Mouse (Mus musculus): ENCODE results near the gene Rab23. TPM values are rescaled to one million over a fixed set of nuclear protein-coding genes. Genes with fewer than 3 reads are reported as not detected.

Rab23 gene
- total RNA-seq, 2 experiments from 2014 or later: 4.1 to 5.9 TPM

DNA sequence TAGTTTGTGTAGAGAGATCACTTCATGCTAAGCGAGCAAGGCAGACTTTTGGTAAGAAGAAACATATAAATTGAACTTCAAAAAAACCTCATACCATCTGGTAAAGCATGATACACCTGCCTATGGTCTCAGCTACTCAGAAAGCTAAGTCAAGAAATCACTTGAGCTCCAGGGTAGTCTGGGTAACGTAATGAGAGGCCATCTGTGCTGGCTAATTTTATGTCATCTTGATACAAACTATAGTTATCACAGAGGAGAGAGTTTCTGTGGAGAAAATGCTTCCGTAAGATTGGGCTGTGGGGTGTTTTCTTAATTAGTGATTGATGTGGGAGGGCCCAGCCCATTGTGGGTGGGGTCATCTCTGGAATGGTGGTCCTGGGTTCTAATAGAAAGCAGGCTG lies 25.8 kb upstream of the Rab23 start:
- no peak for TF ChIP-seq CTCF (IDR thresholded peaks at IDR 0.05)
- DNase-seq: no peak
- Histone ChIP-seq H3K4me3 (no peak overlapping the region), H3K27ac (no peak overlapping the region)
- intact Hi-C loops (cut with DNase I): no loop called here

DNA sequence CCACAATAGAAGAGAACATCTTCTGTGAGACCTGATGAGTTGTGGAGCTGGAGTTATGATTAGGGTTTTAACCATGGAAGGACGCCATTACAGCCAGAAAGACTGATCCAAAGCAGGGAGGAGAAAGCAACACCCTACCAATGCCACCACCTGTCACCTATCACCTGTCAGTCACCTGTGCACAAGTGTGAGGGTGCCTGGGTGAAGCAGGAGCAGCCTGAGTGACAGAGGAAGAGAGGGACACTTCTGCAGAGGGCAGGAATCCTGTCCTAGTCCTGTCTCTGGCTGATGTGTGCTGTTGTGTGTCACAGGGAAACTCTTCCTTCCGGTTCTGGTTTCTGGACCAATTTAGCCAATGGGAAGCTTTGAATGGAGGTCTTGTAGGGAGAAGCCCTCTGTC lies 23.7 kb upstream of the Rab23 start:
- H3K4me3 ChIP-seq: no peak overlapping the region
- H3K27ac ChIP-seq: no peak overlapping the region
- no peak for TF ChIP-seq CTCF (IDR thresholded peaks at IDR 0.05)
- no peak for DNase-seq
- intact Hi-C loops (cut with DNase I): no loop called here

DNA sequence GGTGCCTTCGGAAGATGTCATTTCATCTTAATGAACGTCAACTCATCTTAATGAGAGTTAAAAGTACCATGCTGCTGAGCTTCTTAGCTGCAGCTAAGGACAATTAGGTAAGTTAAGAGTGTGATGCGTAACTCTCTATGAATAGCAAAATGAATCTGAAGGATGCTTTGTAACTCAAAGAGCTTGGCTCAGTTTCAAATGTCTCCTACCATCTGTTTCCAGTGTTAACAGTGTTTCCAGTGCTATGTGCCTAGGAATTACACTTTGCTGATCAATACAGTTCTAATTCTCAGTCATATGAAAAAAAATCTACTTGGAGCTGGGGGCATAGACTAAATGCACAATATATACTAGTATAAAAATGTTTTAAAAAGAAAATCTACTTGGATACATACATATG lies 18.4 kb upstream of the Rab23 start:
- H3K4me3 ChIP-seq: no peak overlapping the region
- no peak for DNase-seq
- intact Hi-C loops (cut with DNase I): no loop called here
- H3K27ac ChIP-seq: no peak overlapping the region
- TF ChIP-seq CTCF (IDR thresholded peaks at IDR 0.05): no peak

DNA sequence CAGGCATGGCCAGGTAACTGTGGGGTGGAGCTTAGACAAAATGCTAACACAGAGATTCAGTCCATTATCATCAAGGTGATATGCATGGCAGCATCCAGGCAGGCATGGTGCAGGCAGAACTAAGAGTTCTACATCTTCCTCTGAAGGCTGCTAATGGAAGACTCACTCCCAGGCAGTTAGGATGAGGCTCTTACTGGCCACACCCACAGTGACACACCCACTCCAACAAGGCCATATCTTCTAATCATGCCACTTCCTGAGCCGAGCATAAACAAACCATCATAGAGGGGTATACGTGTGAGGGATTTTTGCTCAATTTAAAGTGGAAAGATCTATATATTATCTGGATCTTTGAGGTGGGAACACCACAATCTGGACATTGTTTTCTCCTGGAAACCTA lies 10.1 kb upstream of the Rab23 start:
- intact Hi-C loops (cut with DNase I): no loop called here
- DNase-seq: no peak
- no peak for TF ChIP-seq CTCF (IDR thresholded peaks at IDR 0.05)
- Histone ChIP-seq H3K4me3 (no peak overlapping the region), H3K27ac (no peak overlapping the region)

DNA sequence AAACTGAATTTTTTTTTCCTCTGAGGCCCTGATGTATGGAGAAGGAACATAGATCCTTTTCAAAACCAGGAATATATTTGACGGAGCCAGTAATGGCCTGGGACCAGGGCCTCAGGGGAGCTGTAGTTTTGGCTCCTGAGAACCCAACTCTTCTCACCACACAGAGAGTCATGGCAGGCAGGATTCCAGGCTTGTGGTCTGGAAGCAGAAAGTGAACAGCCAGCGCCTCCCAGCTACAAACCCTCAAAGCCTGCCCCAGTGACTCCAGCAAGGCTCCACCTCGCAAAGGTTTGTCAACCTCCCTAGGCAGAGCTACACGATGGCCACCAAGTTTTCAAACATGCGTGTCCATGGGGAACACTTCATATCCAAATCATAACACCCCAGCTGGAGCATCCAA lies 7.7 kb upstream of the Rab23 start:
- no peak for TF ChIP-seq CTCF (IDR thresholded peaks at IDR 0.05)
- peak; percentile 38 for DNase-seq
- Histone ChIP-seq H3K4me3 (no peak overlapping the region), H3K27ac (no peak overlapping the region)
- intact Hi-C loops (cut with DNase I): no loop called here

DNA sequence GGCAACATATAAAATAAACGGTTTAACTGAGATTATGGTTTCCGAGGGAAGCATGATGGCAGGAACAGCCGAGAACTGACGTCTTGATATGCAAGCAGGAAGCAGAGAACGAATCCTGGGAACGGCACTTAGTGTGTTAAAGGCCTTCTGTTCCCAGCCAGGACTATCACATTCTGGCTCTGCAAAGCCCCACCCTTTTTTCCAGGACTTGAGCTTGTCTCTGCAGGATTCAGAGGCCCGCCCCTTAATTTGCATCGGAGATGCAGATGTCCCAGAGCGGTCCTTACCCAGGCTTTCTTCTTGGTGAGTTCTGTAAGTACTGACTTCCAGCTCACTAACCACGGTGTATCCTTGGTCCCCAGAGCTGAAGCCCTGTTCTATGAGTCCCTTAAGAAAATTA lies 4.9 kb upstream of the Rab23 start:
- no peak for TF ChIP-seq CTCF (IDR thresholded peaks at IDR 0.05)
- no peak overlapping the region for H3K27ac ChIP-seq
- no peak overlapping the region for H3K4me3 ChIP-seq
- intact Hi-C loops (cut with DNase I): no loop called here
- DNase-seq: no peak

DNA sequence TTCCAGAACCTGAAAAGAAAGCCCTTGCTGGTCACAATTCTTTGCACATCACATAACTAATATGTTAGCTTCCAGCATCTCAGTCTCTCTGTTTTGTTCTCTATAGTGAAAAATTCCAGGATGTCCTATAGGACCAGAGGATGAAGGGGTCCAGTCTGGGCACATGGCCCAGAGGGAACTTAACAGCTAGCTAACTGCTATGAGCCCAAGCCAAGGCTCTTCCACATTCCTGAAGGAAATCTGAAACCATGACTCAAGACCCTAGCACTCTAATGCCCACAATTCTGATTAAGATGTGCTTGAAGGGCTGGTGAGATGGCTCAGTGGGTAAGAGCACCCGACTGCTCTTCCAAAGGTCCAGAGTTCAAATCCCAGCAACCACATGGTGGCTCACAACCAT lies 2.1 kb upstream of the Rab23 start:
- Histone ChIP-seq H3K4me3 (no peak overlapping the region), H3K27ac (no peak overlapping the region)
- intact Hi-C loops (cut with DNase I): no loop called here
- TF ChIP-seq CTCF (IDR thresholded peaks at IDR 0.05): no peak
- no peak for DNase-seq

DNA sequence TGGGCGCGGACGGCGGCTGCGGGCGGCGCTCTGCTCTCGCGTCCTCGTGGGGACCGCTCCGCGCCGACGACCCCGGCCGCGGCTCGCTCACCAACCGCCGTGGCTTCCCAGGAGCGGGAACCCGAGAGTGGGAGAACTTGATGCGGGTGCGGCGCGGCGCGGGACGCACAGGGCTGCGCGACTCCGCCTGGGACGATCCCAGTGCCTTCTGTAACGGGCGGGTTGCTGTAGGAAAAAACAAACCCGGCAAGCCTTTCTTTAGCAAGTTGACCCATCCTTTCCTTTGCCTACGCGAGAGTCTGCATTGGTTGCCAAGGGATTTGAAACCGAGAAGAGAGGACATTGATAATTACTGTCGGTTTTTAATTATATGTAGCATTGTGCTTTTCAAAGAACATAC lies 544 bp downstream of the Rab23 start:
- intact Hi-C loops (cut with DNase I): loop anchor here (5.0 kb wide), 1 partner anchor 48 kb away; no protein-coding TSS in a partner anchor
- no peak for TF ChIP-seq CTCF (IDR thresholded peaks at IDR 0.05)
- H3K27ac ChIP-seq: peak overlapping the region; percentile 84
- DNase-seq: no peak
- H3K4me3 ChIP-seq: peak overlapping the region; percentile 87

DNA sequence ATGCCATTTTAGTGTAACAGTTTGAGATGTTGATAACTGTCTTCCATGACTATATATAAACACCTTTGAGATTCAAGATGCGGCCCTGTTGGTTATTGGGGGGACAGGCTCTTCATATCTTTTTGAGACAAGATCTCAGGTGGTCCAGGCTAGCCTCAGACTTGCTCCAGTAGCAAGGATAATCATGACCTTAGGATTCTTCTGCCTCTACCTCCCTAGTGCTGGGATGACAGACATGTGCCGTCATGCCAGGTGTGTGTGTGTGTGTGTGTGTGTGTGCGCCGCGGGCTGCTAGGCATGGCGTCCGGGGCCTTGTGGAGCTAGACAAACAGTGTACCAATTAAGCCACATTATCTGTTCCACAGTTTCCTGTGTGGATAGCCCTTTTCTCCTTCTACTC lies 1.3 kb downstream of the Rab23 start:
- no peak for DNase-seq
- intact Hi-C loops (cut with DNase I): loop anchor here (5.0 kb wide), 1 partner anchor 49 kb away; no protein-coding TSS in a partner anchor
- H3K27ac ChIP-seq: no peak overlapping the region
- TF ChIP-seq CTCF (IDR thresholded peaks at IDR 0.05): no peak
- H3K4me3 ChIP-seq: no peak overlapping the region; the same call in 1 of the 2 replicates

DNA sequence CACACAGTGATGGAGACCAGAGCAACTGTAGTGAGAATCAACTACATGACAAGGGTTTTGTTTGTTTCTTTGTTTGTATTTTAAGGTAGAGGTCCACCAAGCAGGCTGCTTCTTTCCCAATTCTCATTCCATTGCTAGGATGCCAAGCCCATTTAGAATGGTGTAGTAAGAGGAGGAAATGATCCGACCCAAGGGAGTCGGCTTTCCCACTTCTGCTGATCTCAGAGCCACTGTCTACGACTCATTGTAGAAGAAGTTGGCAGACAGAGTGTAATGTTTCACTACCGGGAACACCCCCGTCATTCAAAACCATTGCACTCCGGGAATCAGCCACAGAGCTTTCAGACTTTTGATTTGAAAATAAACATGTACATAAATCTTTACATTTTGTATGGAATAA lies 4.8 kb downstream of the Rab23 start:
- intact Hi-C loops (cut with DNase I): loop anchor here (5.0 kb wide), 1 partner anchor 52 kb away; no protein-coding TSS in a partner anchor
- TF ChIP-seq CTCF (IDR thresholded peaks at IDR 0.05): no peak
- Histone ChIP-seq H3K27ac (no peak overlapping the region), H3K4me3 (no peak overlapping the region)
- DNase-seq: peak; percentile 30

DNA sequence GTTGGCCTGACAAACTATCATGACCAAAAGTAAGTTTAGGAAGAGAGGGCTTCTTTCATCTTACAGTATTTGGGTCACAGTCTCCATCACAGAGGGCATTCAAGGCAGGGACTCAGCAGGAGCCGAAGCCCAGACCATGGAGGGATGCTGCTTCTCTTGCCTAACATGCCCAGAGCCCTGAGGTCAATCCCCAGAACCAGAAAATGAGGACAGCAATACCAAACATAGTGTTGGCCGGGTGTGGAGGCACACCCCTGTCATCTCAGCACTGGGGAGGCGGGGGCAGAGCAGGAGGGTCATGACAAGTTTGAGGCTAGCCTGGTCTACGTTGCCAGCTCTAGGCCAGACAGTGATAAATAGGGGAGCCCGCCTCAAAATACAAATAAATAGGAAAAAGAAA lies 5.4 kb downstream of the Rab23 start:
- intact Hi-C loops (cut with DNase I): no loop called here
- Histone ChIP-seq H3K27ac (no peak overlapping the region), H3K4me3 (no peak overlapping the region)
- no peak for TF ChIP-seq CTCF (IDR thresholded peaks at IDR 0.05)
- DNase-seq: no peak

DNA sequence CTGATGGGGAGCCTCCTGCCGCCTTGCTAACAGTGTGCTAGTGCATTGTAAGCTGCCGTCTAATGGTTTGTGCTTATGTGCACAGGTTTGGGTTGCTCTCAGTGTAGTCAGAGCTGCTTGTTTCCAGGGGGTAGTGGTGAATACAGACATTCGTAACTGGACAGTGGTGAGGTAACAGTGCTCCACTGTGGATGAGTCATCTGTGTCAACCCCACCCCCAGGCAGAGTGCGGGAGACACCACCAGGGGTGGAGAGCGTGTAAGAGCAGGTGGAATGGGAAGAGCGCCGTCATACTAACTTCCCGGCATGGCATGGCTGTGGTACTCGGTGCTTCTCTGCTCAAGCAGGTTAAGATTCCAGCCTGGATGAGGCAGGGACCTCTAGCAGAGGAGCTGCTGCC lies 13.4 kb downstream of the Rab23 start:
- H3K4me3 ChIP-seq: no peak overlapping the region
- no peak overlapping the region for H3K27ac ChIP-seq
- intact Hi-C loops (cut with DNase I): no loop called here
- DNase-seq: no peak
- TF ChIP-seq CTCF (IDR thresholded peaks at IDR 0.05): no peak

DNA sequence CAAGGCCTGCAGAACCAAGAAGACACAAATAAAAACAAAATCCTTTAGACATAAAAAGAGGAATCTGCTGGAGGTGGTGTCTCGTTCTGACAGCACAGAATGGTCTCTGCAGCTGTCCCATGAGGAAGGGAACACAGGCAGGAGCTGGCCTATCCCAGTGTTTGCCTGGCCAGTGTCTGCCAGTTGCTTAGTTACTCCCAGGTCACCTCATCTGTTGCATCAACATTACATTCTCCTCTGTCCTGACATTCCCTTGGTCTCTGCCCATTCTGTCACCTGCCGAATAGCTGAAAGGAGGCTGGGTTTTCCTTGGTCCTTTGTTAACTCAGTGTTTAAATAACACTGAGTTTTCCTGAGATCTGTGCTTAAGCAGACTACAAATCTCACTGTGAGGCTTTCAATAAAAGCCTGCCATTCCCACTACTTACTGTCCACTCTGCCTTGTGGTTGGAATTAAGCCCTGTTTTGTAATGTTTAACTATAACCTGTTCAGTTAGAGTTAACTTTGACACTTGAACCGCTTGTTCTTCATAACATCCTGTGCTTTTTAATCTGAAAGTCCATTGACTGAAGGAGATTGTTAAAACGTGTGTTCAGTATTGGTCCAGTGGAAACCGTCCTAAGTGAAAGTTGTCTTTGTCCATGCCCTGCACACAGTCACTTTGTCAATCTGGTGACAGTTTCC lies 14.5 kb downstream of the Rab23 start:
- DNase-seq: no peak
- H3K27ac ChIP-seq: no peak overlapping the region
- H3K4me3 ChIP-seq: no peak overlapping the region
- TF ChIP-seq CTCF (IDR thresholded peaks at IDR 0.05): no peak
- intact Hi-C loops (cut with DNase I): no loop called here

DNA sequence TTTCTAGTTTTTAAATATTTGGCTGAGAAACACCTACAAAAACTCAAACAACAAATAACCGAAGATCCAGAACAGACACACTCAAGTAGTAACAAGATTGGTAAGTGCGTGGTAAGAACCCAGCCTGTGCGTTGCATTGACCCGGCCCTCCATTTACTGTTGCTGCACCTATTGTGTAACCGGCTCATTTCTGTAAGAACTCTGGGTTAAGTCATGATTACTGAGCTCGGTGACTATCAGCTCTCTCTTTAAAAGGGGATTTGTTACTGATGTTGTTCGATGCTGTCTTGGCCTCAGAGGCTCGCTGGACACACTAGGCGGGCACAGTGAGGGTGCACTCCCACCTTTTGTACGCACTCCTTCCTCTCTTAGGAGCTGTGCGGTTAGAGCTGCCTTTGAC lies 18.6 kb downstream of the Rab23 start:
- TF ChIP-seq CTCF (IDR thresholded peaks at IDR 0.05): no peak
- no peak overlapping the region for H3K27ac ChIP-seq
- no peak for DNase-seq
- no peak overlapping the region for H3K4me3 ChIP-seq
- intact Hi-C loops (cut with DNase I): loop anchor here (1.0 kb wide), 1 partner anchor 75 kb away; no protein-coding TSS in a partner anchor

Data from gastrocnemius, adult 2 months (tissue).